Mouse (Mus musculus) E14TG2a.4 (cell line): ENCODE measurements around the gene Myh3.

Source experiments
- CTCF ChIP-seq: conservative IDR thresholded peaks from 2 replicates; pipeline ENCODE4 v1.5.1; 2014; ENCODE audit warnings: low read length
- POU5F1 ChIP-seq: IDR thresholded peaks from 2 replicates; pipeline ENCODE4 v1.6.1; 2014; ENCODE audit warnings: low read length, borderline replicate concordance

- TF ChIP-seq CTCF (no peak), POU5F1 (no peak)
These were observed 57.4 kb downstream of the Myh3 start for GRCm38 (mm10) chr11:67135532-67135931.
